Mouse (Mus musculus): ENCODE measurements around the gene Fgfr2.
A peak's percentile ranks its signal among the peaks of the same experiment; 100 is the strongest.

Gene Fgfr2

GRCm38 (mm10) chr7:132887019-132887804 lies 235.9 kb downstream of the Fgfr2 start:
- DNase-seq (ENCODE audit: low spot score), result no peak

DNA sequence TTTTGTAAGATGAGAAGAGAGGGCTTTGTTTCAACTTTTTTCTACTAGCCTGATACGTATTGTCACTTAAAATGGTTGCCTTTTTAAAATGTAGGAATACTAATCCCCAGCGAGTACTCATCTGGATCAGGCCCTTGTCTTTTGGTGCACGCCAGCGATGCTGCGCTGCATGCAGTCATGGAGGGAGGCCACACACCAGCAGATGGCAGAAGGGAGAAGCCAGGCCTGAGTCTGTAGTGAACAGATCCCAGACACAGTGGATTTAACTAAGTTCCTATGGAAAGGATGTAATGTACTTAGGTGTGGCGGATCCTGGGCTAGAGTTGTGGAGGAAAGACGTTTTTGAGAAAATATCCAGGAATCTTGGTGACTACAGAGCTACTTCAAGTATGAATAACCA lies 239.1 kb downstream of the Fgfr2 start:
- no peak for DNase-seq (ENCODE audit: low spot score)

GRCm38 (mm10) chr7:132882343-132882742 lies 240.8 kb downstream of the Fgfr2 start:
- no peak for DNase-seq (ENCODE audit: low spot score)

GRCm38 (mm10) chr7:132880276-132880675 lies 242.9 kb downstream of the Fgfr2 start:
- no peak for DNase-seq (ENCODE audit: low spot score)

- DNase-seq (ENCODE audit: low spot score), result no peak
Measured at GRCm38 (mm10) chr7:132875391-132876086, 247.6 kb downstream of the Fgfr2 start.

GRCm38 (mm10) chr7:132873043-132873442 lies 250.1 kb downstream of the Fgfr2 start:
- DNase-seq (ENCODE audit: low spot score), result no peak

DNA sequence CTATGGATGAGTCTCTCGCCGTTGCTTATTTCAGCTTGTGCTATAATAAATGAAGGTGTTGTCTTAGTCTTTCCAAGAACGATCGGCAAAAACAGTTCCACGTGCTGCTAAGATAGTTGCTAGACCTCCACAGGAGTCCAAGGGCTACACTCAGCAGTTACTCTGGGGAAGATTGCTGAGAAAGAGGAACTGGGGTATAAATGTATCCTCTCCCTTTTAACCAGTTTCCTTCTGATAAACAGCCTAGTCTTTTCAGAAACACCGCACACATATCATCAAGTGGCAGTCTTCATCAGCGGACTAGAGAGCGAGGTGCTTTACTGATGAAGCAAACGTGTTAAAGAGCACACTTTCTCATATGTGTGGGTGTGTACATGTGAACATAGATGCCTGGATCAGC lies 256.8 kb downstream of the Fgfr2 start:
- no peak for DNase-seq (ENCODE audit: low spot score)

- peak; percentile 93 for DNase-seq (ENCODE audit: low spot score)
Measured at GRCm38 (mm10) chr7:132859042-132859958, 263.9 kb downstream of the Fgfr2 start, which contains the start of gene Abraxas2. Abraxas2 (plus strand) TSS chr7:132859225.

DNA sequence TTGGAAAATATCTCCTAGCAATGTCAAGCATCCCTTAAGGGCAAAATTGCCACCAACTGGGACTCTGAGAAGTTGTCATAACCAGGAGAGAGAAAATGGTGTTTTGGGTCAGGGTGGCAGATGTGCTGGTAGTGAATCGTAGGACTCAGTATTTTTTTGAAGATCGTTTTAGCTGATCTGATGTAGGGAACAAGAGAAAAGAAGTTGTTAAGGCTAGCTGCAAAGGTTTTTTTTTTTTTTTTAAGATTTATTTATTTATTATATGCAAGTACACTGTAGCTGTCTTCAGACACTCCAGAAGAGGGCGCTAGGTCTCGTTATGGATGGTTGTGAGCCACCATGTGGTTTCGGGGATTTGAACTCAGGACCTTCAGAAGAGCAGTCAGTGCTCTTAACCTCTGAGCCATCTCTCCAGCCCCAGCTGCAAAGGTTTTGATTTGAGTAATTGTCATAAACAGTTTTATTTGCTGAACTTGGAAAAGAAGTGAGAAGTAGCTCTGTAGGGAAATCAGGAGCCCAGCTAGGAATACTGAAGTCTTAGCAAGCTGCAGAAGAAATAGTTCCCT lies 265.0 kb downstream of the Fgfr2 start:
- no peak for DNase-seq (ENCODE audit: low spot score)

- no peak for DNase-seq (ENCODE audit: low spot score)
Measured at GRCm38 (mm10) chr7:132856083-132856482, 267.1 kb downstream of the Fgfr2 start.

DNA sequence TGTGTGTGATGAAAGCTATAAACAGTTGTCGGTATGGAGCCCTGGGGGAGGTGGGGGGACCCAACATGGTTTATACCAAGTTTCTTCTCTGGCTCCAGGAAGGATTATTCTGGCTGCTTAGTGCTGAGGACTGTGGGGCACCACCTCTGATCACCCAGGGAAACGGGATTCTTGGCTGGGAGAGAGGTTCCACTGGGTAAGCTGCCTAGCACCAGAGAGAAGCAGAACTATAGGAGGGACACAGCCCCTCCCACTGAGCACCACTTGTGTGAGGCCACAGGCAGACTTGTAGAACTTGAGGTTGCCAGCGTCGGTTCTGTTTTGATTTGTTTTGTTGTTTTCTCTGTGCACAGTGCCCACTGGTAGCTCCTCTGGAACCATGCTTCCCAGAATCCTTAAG lies 269.2 kb downstream of the Fgfr2 start:
- no peak for DNase-seq (ENCODE audit: low spot score)

GRCm38 (mm10) chr7:132853361-132853760 lies 269.8 kb downstream of the Fgfr2 start:
- no peak for DNase-seq (ENCODE audit: low spot score)

DNA sequence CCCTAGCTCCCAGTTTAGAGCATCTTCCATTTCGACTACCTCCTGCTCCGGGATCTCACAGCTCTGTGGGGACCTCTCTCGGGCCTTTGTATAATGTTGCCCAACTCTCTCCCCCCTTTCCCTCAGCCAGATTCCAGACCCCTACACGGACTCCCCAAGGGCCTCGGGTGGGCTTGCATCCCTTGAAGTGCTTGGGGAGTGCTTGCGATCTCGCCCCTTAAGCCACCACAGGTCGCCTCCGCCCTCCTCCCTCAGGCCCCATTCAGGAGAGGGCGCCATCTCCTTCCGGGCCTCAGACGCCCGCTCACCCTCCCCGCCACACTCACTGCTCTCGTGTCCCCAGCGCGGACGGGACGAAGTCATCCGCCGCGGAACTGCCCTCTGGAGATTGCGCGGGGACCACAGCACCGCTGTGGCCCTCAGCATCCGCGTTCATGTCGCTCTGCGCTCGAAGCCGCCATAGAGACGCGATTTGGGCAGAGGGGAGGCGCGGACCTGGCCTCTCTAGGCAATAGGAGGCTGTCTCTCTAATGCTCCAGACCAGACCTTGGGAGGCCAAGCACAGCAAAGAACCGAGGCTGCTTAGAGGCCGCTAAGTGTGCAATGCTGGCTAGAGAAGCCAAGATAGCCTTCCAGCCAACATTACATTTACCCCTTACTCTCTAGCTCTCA lies 270.8 kb downstream of the Fgfr2 start, which contains the start of gene Eef1akmt2:
Gene Eef1akmt2, minus strand, starts transcription at position 501 of the 672 bp plus-strand sequence.
- peak; percentile 83 for DNase-seq (ENCODE audit: low spot score)

DNA sequence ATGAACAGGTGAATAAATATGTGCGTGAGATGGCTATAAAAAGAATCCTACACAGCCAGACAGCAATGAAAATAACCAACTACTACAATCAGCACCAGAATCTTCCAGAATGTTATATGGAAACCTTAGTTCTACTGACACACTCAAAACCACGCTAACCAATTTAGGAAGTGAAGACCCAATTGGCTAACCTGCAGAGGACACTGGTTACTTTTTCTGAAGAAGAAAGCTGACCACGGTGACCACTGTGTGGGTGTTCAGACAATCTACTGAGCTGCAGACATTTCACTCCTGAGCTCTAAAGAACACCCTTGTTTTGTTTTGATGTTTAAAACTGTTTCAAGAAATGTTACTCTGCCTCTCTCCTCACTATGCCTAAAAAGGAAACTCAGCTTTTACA lies 280.0 kb downstream of the Fgfr2 start:
- DNase-seq (ENCODE audit: low spot score), result no peak

- DNase-seq (ENCODE audit: low spot score), result no peak
Measured at GRCm38 (mm10) chr7:132842455-132842854, 280.7 kb downstream of the Fgfr2 start.

- no peak for DNase-seq (ENCODE audit: low spot score)
Measured at GRCm38 (mm10) chr7:132841287-132841686, 281.9 kb downstream of the Fgfr2 start.

DNA sequence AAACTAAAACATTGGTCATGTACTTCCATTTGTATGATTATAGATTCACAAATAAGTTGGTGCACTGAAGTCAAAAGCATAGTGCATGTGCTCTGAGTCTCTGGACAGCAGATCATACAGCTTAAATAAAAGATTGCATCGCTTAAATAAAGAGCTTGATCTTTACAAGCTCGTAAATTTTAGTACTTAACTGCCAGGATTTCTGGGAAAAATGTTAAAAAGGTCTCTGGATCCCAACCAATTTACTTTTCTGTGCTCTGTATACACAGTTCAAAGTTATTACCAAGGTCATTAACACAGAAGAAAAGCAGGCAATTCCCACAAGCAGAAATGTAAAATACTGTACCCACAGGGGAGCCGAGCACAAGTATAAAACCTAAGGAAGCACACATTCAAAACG lies 292.2 kb downstream of the Fgfr2 start:
- DNase-seq (ENCODE audit: low spot score), result no peak

DNA sequence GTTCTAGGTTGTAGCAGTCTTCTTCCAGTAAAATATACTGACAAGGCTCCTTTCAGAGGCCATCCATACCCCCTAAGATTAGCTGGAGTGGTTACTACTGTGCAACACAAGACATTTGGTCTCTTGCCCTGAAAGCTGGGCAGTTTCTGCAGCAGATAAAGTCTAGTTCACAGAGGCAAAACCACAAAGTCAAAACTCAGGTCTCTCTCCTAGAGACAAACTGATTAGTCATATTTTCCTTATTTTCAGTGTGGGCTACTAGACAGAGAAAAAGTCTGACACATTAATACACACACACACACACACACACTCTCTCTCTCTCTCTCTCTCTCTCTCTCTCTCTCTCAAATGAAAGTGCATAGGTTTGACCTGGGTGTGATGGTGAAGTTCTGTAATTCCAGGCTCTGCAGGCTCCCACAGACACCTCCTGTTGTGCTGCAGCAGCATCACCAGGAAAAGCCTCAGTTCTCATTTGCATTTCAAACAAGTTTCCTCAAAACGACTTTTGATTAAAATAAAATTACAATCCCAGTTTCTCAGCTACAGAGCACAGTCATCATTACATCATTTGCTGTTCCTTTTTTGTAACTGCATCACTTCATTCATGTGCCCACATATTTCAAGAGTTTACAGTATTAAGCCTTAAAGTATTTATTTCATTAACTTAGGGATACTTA lies 298.7 kb downstream of the Fgfr2 start:
- no peak for DNase-seq (ENCODE audit: low spot score)

DNA sequence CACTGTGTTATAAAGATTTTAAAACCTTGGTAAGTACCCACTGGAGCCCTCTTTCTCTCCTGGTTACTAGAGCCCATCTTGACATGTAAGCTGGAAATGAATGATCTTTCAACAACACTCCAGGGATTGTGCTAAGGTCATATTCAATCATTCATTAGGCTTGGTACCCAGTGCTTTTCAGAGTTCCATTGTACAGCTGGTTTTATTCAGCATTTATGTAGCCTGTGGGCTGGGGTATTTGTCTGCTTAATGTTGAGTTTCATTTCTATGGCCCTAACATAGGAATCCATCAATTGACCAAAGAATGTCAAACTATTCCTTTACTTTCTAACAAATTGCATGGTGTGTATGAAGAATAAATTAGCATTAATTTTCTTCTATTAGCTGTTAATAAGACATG lies 299.3 kb downstream of the Fgfr2 start:
- no peak for DNase-seq (ENCODE audit: low spot score)

DNA sequence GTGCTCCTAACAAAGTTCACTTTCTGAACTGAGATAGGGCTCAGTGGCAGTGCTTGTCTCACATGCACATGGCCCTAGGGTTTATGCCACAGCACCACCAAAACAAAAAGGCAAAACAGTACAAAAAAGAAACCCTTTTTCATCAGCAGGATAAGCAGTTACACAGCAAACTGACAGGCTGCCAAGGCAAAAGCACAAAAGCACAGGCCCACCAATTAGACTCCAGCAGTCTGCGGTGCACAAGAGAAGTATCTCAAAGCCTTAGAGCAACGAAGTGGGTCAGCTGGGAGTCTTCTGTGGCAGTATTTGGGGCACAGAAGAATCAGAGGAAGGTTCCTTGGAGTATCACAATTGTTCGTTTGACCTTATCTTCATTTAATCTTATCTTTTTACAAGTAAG lies 302.5 kb downstream of the Fgfr2 start:
- no peak for DNase-seq (ENCODE audit: low spot score)

- DNase-seq (ENCODE audit: low spot score), result no peak
Measured at GRCm38 (mm10) chr7:132817056-132817455, 306.1 kb downstream of the Fgfr2 start.

Measured in urinary bladder, postnatal 14 days (tissue).